Mouse (Mus musculus) testis, adult 2 months (tissue): Measurements from ENCODE around the gene Ildr2.

ENCODE experiments used
- CTCF ChIP-seq: fragments of 200-500 bp; IDR thresholded peaks from 2 replicates; pipeline ENCODE4 v1.5.1; 2012; ENCODE audit warnings: low read depth, mild to moderate bottlenecking, inconsistent platforms, low read length, moderate library complexity; ENCODE audit not compliant: control insufficient read depth, insufficient read depth, insufficient replicate concordance
- POLR2A ChIP-seq: fragments of 200-500 bp; IDR thresholded peaks from 2 replicates; pipeline ENCODE4 v1.6.1; 2012; ENCODE audit warnings: low read depth, mild to moderate bottlenecking, inconsistent platforms, low read length, moderate library complexity; ENCODE audit not compliant: control insufficient read depth

GRCm38 (mm10) chr1:166349751-166350150 lies 95.8 kb downstream of the Ildr2 start:
- TF ChIP-seq CTCF (no peak), POLR2A (no peak)
